Mouse (Mus musculus) CH12.LX (cell line): ENCODE measurements around the gene Adamts16. TPM values are rescaled to one million over a fixed set of nuclear protein-coding genes. Genes with fewer than 3 reads are reported as not detected.

Source experiments
- DNase-seq: peaks from one replicate; pipeline ENCODE4 v3.0.0-alpha.2; 2013; ENCODE audit errors: extremely low read depth
- H3K27ac ChIP-seq: 2 replicates; pipeline ENCODE4 v1.5.1; 2012; ENCODE audit warnings: low read depth, mild to moderate bottlenecking, control low read depth, moderate library complexity; ENCODE audit not compliant: insufficient read depth
- H3K27me3 ChIP-seq: replicated peaks from 2 replicates; pipeline ENCODE3; 2012; ENCODE audit warnings: inconsistent platforms
- H3K36me3 ChIP-seq, 2 experiments: replicated peaks in 1 of 2; 2 replicates each; pipeline versions ENCODE3 to v1.6.1; 2012; ENCODE audit warnings: inconsistent platforms in 1 of 2, low read length in 1 of 2, mild to moderate bottlenecking in 1 of 2, mixed read lengths in 1 of 2, moderate library complexity in 1 of 2; ENCODE audit not compliant: control insufficient read depth in 1 of 2, insufficient read depth in 1 of 2
- H3K4me1 ChIP-seq, 2 experiments: 2 replicates each; pipeline ENCODE4 v1.6.1; 2012; ENCODE audit warnings: inconsistent platforms in 1 of 2, moderate library complexity in 1 of 2; ENCODE audit not compliant: insufficient read depth in 2 of 2, control insufficient read depth in 1 of 2
- H3K4me2 ChIP-seq: 2 replicates; pipeline ENCODE4 v1.6.1; 2012; ENCODE audit warnings: low read depth, mild to moderate bottlenecking, control low read depth; ENCODE audit not compliant: poor library complexity, insufficient read depth, severe bottlenecking
- H3K4me3 ChIP-seq, 3 experiments: fragments of 150-350 bp in 1 of 3; sonication (generic) in 1 of 3; replicated peaks in 1 of 3; 2 replicates each; pipeline versions ENCODE3 to v1.5.1; 2011 to 2012; ENCODE audit warnings: low read depth in 2 of 3, low read length in 2 of 3, mild to moderate bottlenecking in 2 of 3, moderate library complexity in 2 of 3, control low read depth in 1 of 3, improper control_type of control experiment in 1 of 3, inconsistent platforms in 1 of 3, mixed read lengths in 1 of 3; ENCODE audit not compliant: poor library complexity in 1 of 3
- H3K79me2 ChIP-seq: replicated peaks from 2 replicates; pipeline ENCODE4 v1.6.1; 2012; ENCODE audit warnings: mild to moderate bottlenecking, moderate library complexity; ENCODE audit not compliant: control insufficient read depth, poor library complexity, insufficient read depth, severe bottlenecking; ENCODE audit errors: extremely low read depth
- H3K9ac ChIP-seq: 2 replicates; pipeline ENCODE4 v1.6.1; 2012; ENCODE audit warnings: low read depth, mild to moderate bottlenecking, control low read depth, moderate library complexity; ENCODE audit not compliant: insufficient read depth
- H3K9me3 ChIP-seq: replicated peaks from 2 replicates; pipeline ENCODE3; 2012; ENCODE audit warnings: low read length, inconsistent platforms, mixed read lengths
- CTCF ChIP-seq, 2 experiments: IDR thresholded peaks in 1 of 2; conservative IDR thresholded peaks in 1 of 2; 2 replicates each; pipeline ENCODE4 v1.5.1; 2011 to 2012; ENCODE audit warnings: low read depth in 2 of 2, low read length in 2 of 2, improper control_type of control experiment in 1 of 2, inconsistent platforms in 1 of 2, mild to moderate bottlenecking in 1 of 2, moderate library complexity in 1 of 2
- EP300 ChIP-seq: IDR thresholded peaks from 2 replicates; pipeline ENCODE4 v1.6.1; 2011; ENCODE audit warnings: low read length, improper control_type of control experiment
- GABPA ChIP-seq: IDR thresholded peaks from 2 replicates; pipeline ENCODE4 v1.6.1; 2012; ENCODE audit warnings: low read depth, low read length, improper control_type of control experiment, inconsistent platforms; ENCODE audit not compliant: insufficient replicate concordance
- HCFC1 ChIP-seq: IDR thresholded peaks from 2 replicates; pipeline ENCODE4 v1.6.1; 2012; ENCODE audit warnings: low read depth, mild to moderate bottlenecking, inconsistent platforms, low read length, improper control_type of control experiment
- JUN ChIP-seq: IDR thresholded peaks from 2 replicates; pipeline ENCODE4 v1.6.1; 2011; ENCODE audit warnings: low read depth, mild to moderate bottlenecking, low read length, improper control_type of control experiment, moderate library complexity; ENCODE audit not compliant: insufficient read depth
- JUND ChIP-seq: conservative IDR thresholded peaks from 2 replicates; pipeline ENCODE4 v1.6.1; 2011; ENCODE audit warnings: low read depth, low read length, improper control_type of control experiment
- KAT2A ChIP-seq: IDR thresholded peaks from 2 replicates; pipeline ENCODE4 v1.6.1; 2012; ENCODE audit warnings: low read length, improper control_type of control experiment, inconsistent platforms; ENCODE audit not compliant: insufficient replicate concordance
- MAFK ChIP-seq: IDR thresholded peaks from 2 replicates; pipeline ENCODE4 v1.6.1; 2011; ENCODE audit warnings: low read length, improper control_type of control experiment; ENCODE audit not compliant: insufficient replicate concordance
- MAX ChIP-seq: IDR thresholded peaks from 2 replicates; pipeline ENCODE4 v1.6.1; 2011; ENCODE audit warnings: low read length, improper control_type of control experiment
- MAZ ChIP-seq: IDR thresholded peaks from 2 replicates; pipeline ENCODE4 v1.6.1; 2012; ENCODE audit warnings: low read depth, mild to moderate bottlenecking, inconsistent platforms, low read length, improper control_type of control experiment, moderate library complexity
- MEF2A ChIP-seq: IDR thresholded peaks from 2 replicates; pipeline ENCODE4 v1.6.1; 2014; ENCODE audit warnings: low read depth, mild to moderate bottlenecking, inconsistent platforms, low read length, improper control_type of control experiment, borderline replicate concordance
- NELFE ChIP-seq: IDR thresholded peaks from 2 replicates; pipeline ENCODE4 v1.6.1; 2011; ENCODE audit warnings: low read depth, low read length, improper control_type of control experiment
- NRF1 ChIP-seq: IDR thresholded peaks from 2 replicates; pipeline ENCODE4 v1.6.1; 2014; ENCODE audit warnings: low read depth, mild to moderate bottlenecking, inconsistent platforms, low read length, improper control_type of control experiment, moderate library complexity
- POLR2A ChIP-seq: IDR thresholded peaks from 2 replicates; pipeline ENCODE4 v1.6.1; 2011; ENCODE audit warnings: low read depth, mild to moderate bottlenecking, improper control_type of control experiment, low read length
- POLR2AphosphoS2 ChIP-seq: IDR thresholded peaks from 2 replicates; pipeline ENCODE4 v1.6.1; 2011; ENCODE audit warnings: low read depth, low read length, improper control_type of control experiment
- SIN3A ChIP-seq: IDR thresholded peaks from 2 replicates; pipeline ENCODE4 v1.6.1; 2012; ENCODE audit warnings: low read length, improper control_type of control experiment, inconsistent platforms
- SMC3 ChIP-seq: IDR thresholded peaks from 2 replicates; pipeline ENCODE4 v1.6.1; 2011; ENCODE audit warnings: low read depth, low read length, improper control_type of control experiment
- TCF12 ChIP-seq: IDR thresholded peaks from 2 replicates; pipeline ENCODE4 v1.6.1; 2014; ENCODE audit warnings: low read depth, mild to moderate bottlenecking, inconsistent platforms, low read length, improper control_type of control experiment
- ZMIZ1 ChIP-seq: IDR thresholded peaks from 2 replicates; pipeline ENCODE4 v1.6.1; 2012; ENCODE audit warnings: low read depth, mild to moderate bottlenecking, inconsistent platforms, low read length, improper control_type of control experiment
- dilution Hi-C: fragments of 300-500 bp; cut with MboI; formaldehyde crosslinking; loops from 2 replicates; pipeline ENCODE4 v1.14.3; 2020; ENCODE audit warnings: low sequenced_read_pairs; ENCODE audit not compliant: extremely low pct_unique_long_range_greater_than_20kb, extremely low pct_ligation_motif_present
- in situ Hi-C: fragments of 300-500 bp; cut with MboI; formaldehyde crosslinking; loops from 3 replicates; pipeline ENCODE4 v1.14.3; 2019; ENCODE audit warnings: low sequenced_read_pairs, low pct_ligation_motif_present, low pct_unique_long_range_greater_than_20kb, mixed read lengths
- polyA plus RNA-seq: library from polyadenylated mRNA; unstranded; fragments of >175 nt; gene quantifications from 2 replicates; pipeline ENCODE4 v1.2.1, GENCODE M21; 2012; ENCODE audit warnings: low read depth; ENCODE audit not compliant: insufficient read length
- total RNA-seq, 2 experiments: library from RNA; depleted of rRNA; stranded (reverse); fragments of 300-350 nt in 1 of 2; fragments of >200 nt in 1 of 2; gene quantifications; 2 replicates each; pipeline ENCODE4 v1.2.3; 2012 to 2014

The Adamts16 gene
- total and polyA plus RNA-seq, 3 experiments = not detected

- no peak for DNase-seq
- dilution Hi-C loops = no loop called here
These were observed 57.5 kb downstream of the Adamts16 start for GRCm38 (mm10) chr13:70784126-70784525.

GRCm38 (mm10) chr13:70779781-70780180 is 61.8 kb downstream of the Adamts16 start:
- in situ Hi-C loops = no loop called here
- no peak overlapping the region for H3K4me2 ChIP-seq
- TF ChIP-seq POLR2AphosphoS2 = no peak
- TF ChIP-seq, all 38 proteins: peak for 0
- Histone ChIP-seq H3K27ac (no peak overlapping the region), H3K27me3 (no peaks in the 10 kb centered on the region), H3K79me2 (no peaks in the 10 kb centered on the region), H3K36me3 (no peaks in the 10 kb centered on the region), H3K9ac (no peak overlapping the region), H3K4me3 (no peak overlapping the region), H3K4me1 (no peaks in the 10 kb centered on the region), H3K9me3 (no peaks in the 10 kb centered on the region)
- dilution Hi-C loops = no loop called here
- no peak for DNase-seq

More at GRCm38 (mm10) chr13:70784126-70784525, 57.5 kb downstream of the Adamts16 start:
- Histone ChIP-seq H3K27ac (no peak overlapping the region), H3K9ac (no peak overlapping the region), H3K4me2 (no peak overlapping the region), H3K27me3 (no peaks in the 10 kb centered on the region), H3K4me1 (no peaks in the 10 kb centered on the region), H3K9me3 (no peaks in the 10 kb centered on the region), H3K4me3 (no peak overlapping the region), H3K36me3 (no peaks in the 10 kb centered on the region), H3K79me2 (no peaks in the 10 kb centered on the region)
- TF ChIP-seq SMC3 (peak; percentile 15; the same call in 1 of the 2 replicates), CTCF (conservative IDR thresholded peaks at IDR 0.05 in 1 of 2, IDR thresholded peaks at IDR 0.05 in 1 of 2; ENCODE audit: low read depth in 2 of 2, low read length in 2 of 2) (peak in 1 of 2 experiments; percentile 31; a peak in 2 of 4 replicates), KAT2A (no peak)
- in situ Hi-C loops = no loop called here

GRCm38 (mm10) chr13:70778872-70779554 is 62.6 kb downstream of the Adamts16 start:
- no peaks in the 10 kb centered on the region for H3K79me2 ChIP-seq
- TF ChIP-seq TCF12 (no peak), CTCF (conservative IDR thresholded peaks at IDR 0.05 in 1 of 2, IDR thresholded peaks at IDR 0.05 in 1 of 2; ENCODE audit: low read depth in 2 of 2, low read length in 2 of 2) (no peak), SMC3 (no peak), SIN3A (no peak), HCFC1 (no peak), NRF1 (no peak), MAFK (no peak), JUND (no peak), NELFE (no peak), POLR2AphosphoS2 (no peak), ZMIZ1 (no peak), MAZ (no peak), JUN (no peak), EP300 (no peak), MEF2A (no peak), MAX (no peak), GABPA (no peak), POLR2A (no peak)
- in situ Hi-C loops = no loop called here
- no peaks in the 10 kb centered on the region for H3K4me1 ChIP-seq
- no peaks in the 10 kb centered on the region for H3K27me3 ChIP-seq
- no peak overlapping the region for H3K9ac ChIP-seq
- H3K36me3 ChIP-seq = no peaks in the 10 kb centered on the region
- no peaks in the 10 kb centered on the region for H3K9me3 ChIP-seq
- H3K4me3 ChIP-seq = no peak overlapping the region
- dilution Hi-C loops = no loop called here
- no peak overlapping the region for H3K27ac ChIP-seq
- no peak overlapping the region for H3K4me2 ChIP-seq
- no peak for DNase-seq
